Mouse (Mus musculus) erythroid progenitor cell, adult 5-6 weeks (primary cell): ENCODE results near the gene Cdh23. TPM values are rescaled to one million over a fixed set of nuclear protein-coding genes. Genes with fewer than 3 reads are reported as not detected.

ENCODE experiments used
- ATAC-seq: replicated peaks from 2 replicates; pipeline ENCODE4 v1.8.0; 2016; ENCODE audit warnings: moderate number of reproducible peaks, mild to moderate bottlenecking, moderate TSS enrichment, inconsistent platforms; ENCODE audit not compliant: poor library complexity, low FRiP score, severe bottlenecking
- total RNA-seq, 2 experiments: library from RNA; stranded (forward) in 1 of 2; stranded (reverse) in 1 of 2; fragments of 150-400 nt in 1 of 2; fragments of 186-747, 209-891 nt in 1 of 2; gene quantifications; 2 replicates each; pipeline versions ENCODE4 v1.2.3 to v1.2.4; 2015 to 2017; ENCODE audit warnings: low replicate concordance in 2 of 2

Cdh23 gene
- total RNA-seq, 2 experiments from 2014 or later: not detected

GRCm38 (mm10) chr10:60590241-60590640, 106.0 kb downstream of the Cdh23 start:
- no peak for ATAC-seq

GRCm38 (mm10) chr10:60585691-60586090, 110.6 kb downstream of the Cdh23 start:
- ATAC-seq: no peak

GRCm38 (mm10) chr10:60582956-60583355, 113.3 kb downstream of the Cdh23 start:
- no peak for ATAC-seq

- no peak for ATAC-seq
Observed at GRCm38 (mm10) chr10:60580666-60581065, 115.6 kb downstream of the Cdh23 start.

- no peak for ATAC-seq
Observed at GRCm38 (mm10) chr10:60578738-60579538, 117.4 kb downstream of the Cdh23 start.

GRCm38 (mm10) chr10:60577920-60578737, 118.2 kb downstream of the Cdh23 start:
- ATAC-seq: peak; percentile 77

GRCm38 (mm10) chr10:60577125-60577919, 119.0 kb downstream of the Cdh23 start:
- ATAC-seq: peak; percentile 74

GRCm38 (mm10) chr10:60574851-60575250, 121.4 kb downstream of the Cdh23 start:
- no peak for ATAC-seq

GRCm38 (mm10) chr10:60571491-60571890, 124.8 kb downstream of the Cdh23 start:
- no peak for ATAC-seq

- ATAC-seq: no peak
Observed at GRCm38 (mm10) chr10:60566369-60567037, 129.8 kb downstream of the Cdh23 start.

GRCm38 (mm10) chr10:60564136-60564535, 132.2 kb downstream of the Cdh23 start:
- ATAC-seq: no peak

GRCm38 (mm10) chr10:60562946-60563345, 133.3 kb downstream of the Cdh23 start:
- no peak for ATAC-seq

- ATAC-seq: no peak
Observed at GRCm38 (mm10) chr10:60558491-60558927, 137.8 kb downstream of the Cdh23 start.

- ATAC-seq: no peak
Observed at GRCm38 (mm10) chr10:60552951-60553635, 143.2 kb downstream of the Cdh23 start.

- ATAC-seq: no peak
Observed at GRCm38 (mm10) chr10:60539164-60539914, 157.0 kb downstream of the Cdh23 start.

GRCm38 (mm10) chr10:60536098-60536811, 160.0 kb downstream of the Cdh23 start:
- ATAC-seq: no peak

- ATAC-seq: no peak
Observed at GRCm38 (mm10) chr10:60532502-60532901, 163.8 kb downstream of the Cdh23 start.

GRCm38 (mm10) chr10:60531349-60531748, 164.9 kb downstream of the Cdh23 start:
- ATAC-seq: peak; percentile 70
